Mouse (Mus musculus) liver, embryonic 14.5 days (tissue): Measurements from ENCODE around the gene Dpf3. TPM values are rescaled to one million over a fixed set of nuclear protein-coding genes. Genes with fewer than 3 reads are reported as not detected.

Experiments
- ATAC-seq: fragments of 200-750 bp; cut with Nextera tagmentation; 2 replicates; pipeline ENCODE4 v1.8.0; 2017; ENCODE audit warnings: moderate number of reproducible peaks, mild to moderate bottlenecking, moderate library complexity; ENCODE audit not compliant: insufficient read depth
- DNase-seq, 3 experiments: peaks; one replicate each; pipeline ENCODE4 v3.0.0-alpha.2; 2012 to 2013; ENCODE audit warnings: low read depth in 3 of 3, low spot score in 3 of 3
- H3K27ac ChIP-seq: fragments of 300-500 bp; sonication (generic); 2 replicates; pipeline ENCODE4 v1.5.1; 2014; ENCODE audit warnings: moderate library complexity, mild to moderate bottlenecking, control low read depth, inconsistent platforms
- H3K27me3 ChIP-seq: fragments of 300-500 bp; sonication (generic); 2 replicates; pipeline ENCODE4 v1.6.1; 2014; ENCODE audit warnings: mild to moderate bottlenecking, low read length, moderate library complexity; ENCODE audit not compliant: control insufficient read depth, insufficient read depth
- H3K36me3 ChIP-seq: fragments of 300-500 bp; sonication (generic); replicated peaks from 2 replicates; pipeline ENCODE4 v1.6.1; 2014; ENCODE audit warnings: low read depth; ENCODE audit not compliant: control insufficient read depth, insufficient read depth
- H3K4me1 ChIP-seq, 2 experiments: fragments of 200-500 bp in 1 of 2; fragments of 300-500 bp in 1 of 2; sonication (generic) in 1 of 2; replicated peaks; 2 replicates each; pipeline ENCODE4 v1.6.1; 2012 to 2014; ENCODE audit warnings: antibody characterized with exemption in 1 of 2, inconsistent platforms in 1 of 2, low read length in 1 of 2; ENCODE audit not compliant: control insufficient read depth in 2 of 2, insufficient read depth in 2 of 2
- H3K4me2 ChIP-seq: fragments of 300-500 bp; sonication (generic); 2 replicates; pipeline ENCODE4 v1.6.1; 2014; ENCODE audit warnings: low read depth, mild to moderate bottlenecking, control low read depth, moderate library complexity
- H3K4me3 ChIP-seq, 2 experiments: fragments of 200-500 bp in 1 of 2; fragments of 300-500 bp in 1 of 2; sonication (generic) in 1 of 2; 2 replicates each; pipeline ENCODE4 v1.5.1; 2012 to 2014; ENCODE audit warnings: low read depth in 2 of 2, low read length in 2 of 2, mild to moderate bottlenecking in 2 of 2, control low read depth in 1 of 2, inconsistent platforms in 1 of 2, moderate library complexity in 1 of 2; ENCODE audit not compliant: insufficient read depth in 1 of 2
- H3K9ac ChIP-seq: fragments of 300-500 bp; sonication (generic); replicated peaks from 2 replicates; pipeline ENCODE4 v1.6.1; 2014; ENCODE audit warnings: mild to moderate bottlenecking, control low read depth, moderate library complexity
- H3K9me3 ChIP-seq: fragments of 300-500 bp; sonication (generic); 2 replicates; pipeline ENCODE4 v1.6.1; 2016; ENCODE audit warnings: low read length, mixed read lengths; ENCODE audit not compliant: control insufficient read depth
- CTCF ChIP-seq: IDR thresholded peaks from 2 replicates; pipeline ENCODE4 v1.5.1; 2016; ENCODE audit warnings: antibody characterized with exemption, low read depth, control low read depth
- EP300 ChIP-seq: IDR thresholded peaks from 2 replicates; pipeline ENCODE4 v1.6.1; 2016; ENCODE audit warnings: antibody characterized with exemption, low read depth
- WGBS: fragments of 180-500 bp; shearing (Covaris S2); extraction: QIAGEN DNeasy Blood & Tissue Kit; methylation state at CpG from one replicate; pipeline ENCODE4 v1.1.7; 2014; ENCODE audit not compliant: insufficient replicate concordance; 5-methylcytosine and 5-hydroxymethylcytosine counted together
- polyA plus RNA-seq, 2 experiments: library from polyadenylated mRNA; depleted of rRNA in 1 of 2; stranded (reverse) in 1 of 2; unstranded in 1 of 2; fragments of >200 nt; fragmentation: Nextera tagmentation in 1 of 2; extraction: Ambion mirVana in 1 of 2; gene quantifications; 2 replicates each; pipeline versions ENCODE4 v1.2.1 to v1.2.3; 2012 to 2014

Gene Dpf3
- polyA plus RNA-seq, 2 experiments = 3.7 to 4.8 TPM

DNA sequence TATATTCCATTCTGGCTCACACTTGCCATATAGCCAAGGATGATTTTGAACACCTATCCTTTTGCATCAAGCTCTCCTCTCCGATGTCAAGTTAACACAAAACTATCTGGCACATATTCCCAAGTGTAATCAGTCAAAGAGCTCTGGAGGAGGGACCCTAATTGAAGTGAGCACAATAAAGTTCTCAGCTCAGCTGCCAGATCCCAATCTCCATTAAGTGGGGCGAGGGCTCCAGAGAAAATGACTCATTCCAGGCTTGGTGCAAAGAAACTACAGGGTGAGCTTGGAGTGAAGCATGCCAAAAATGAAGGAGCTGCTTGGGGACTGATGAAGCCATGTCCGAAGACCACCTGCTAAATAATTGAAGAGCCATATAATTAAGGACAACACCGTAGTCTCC is 26.7 kb upstream of the Dpf3 start:
- H3K27ac ChIP-seq = no peak overlapping the region
- no peak for DNase-seq
- no peaks in the 10 kb centered on the region; the same call in 1 of the 2 replicates for H3K27me3 ChIP-seq
- no peaks in the 10 kb centered on the region for H3K9me3 ChIP-seq
- no peak overlapping the region for H3K9ac ChIP-seq
- H3K4me3 ChIP-seq = no peak overlapping the region
- no peak for TF ChIP-seq EP300
- TF ChIP-seq CTCF = no peak
- WGBS = 65% methylated on average over 4 of the region's 4 CpGs
- H3K36me3 ChIP-seq = no peaks in the 10 kb centered on the region
- H3K4me2 ChIP-seq = no peak overlapping the region
- H3K4me1 ChIP-seq = peaks cover 10 to 21% of the 10 kb centered on the region in 2 experiments; a peak in 3 of 4 replicates
- no peak for ATAC-seq

- Histone ChIP-seq H3K4me1 (peaks cover 10 to 21% of the 10 kb centered on the region in 2 experiments; a peak in 3 of 4 replicates), H3K36me3 (no peaks in the 10 kb centered on the region), H3K27ac (no peak overlapping the region), H3K4me3 (no peak overlapping the region), H3K9ac (no peak overlapping the region), H3K4me2 (no peak overlapping the region), H3K27me3 (no peaks in the 10 kb centered on the region; the same call in 1 of the 2 replicates), H3K9me3 (no peaks in the 10 kb centered on the region)
- ATAC-seq = no peak
- TF ChIP-seq CTCF (no peak), EP300 (no peak)
- WGBS = 32% methylated on average over 5 of the region's 5 CpGs
- no peak for DNase-seq
These were observed 25.7 kb upstream of the Dpf3 start for GRCm38 (mm10) chr12:83513185-83513584.

- WGBS = 29% methylated on average over 4 of the region's 4 CpGs
These were observed 25.3 kb upstream of the Dpf3 start for GRCm38 (mm10) chr12:83512783-83513182.

GRCm38 (mm10) chr12:83510586-83510985 is 23.1 kb upstream of the Dpf3 start:
- Histone ChIP-seq H3K9me3 (no peaks in the 10 kb centered on the region), H3K4me2 (no peak overlapping the region), H3K4me1 (peaks cover 0 to 7% of the 10 kb centered on the region in 2 experiments; a peak in 1 of 4 replicates), H3K27me3 (no peaks in the 10 kb centered on the region; the same call in 1 of the 2 replicates), H3K9ac (no peak overlapping the region), H3K36me3 (no peaks in the 10 kb centered on the region), H3K27ac (no peak overlapping the region), H3K4me3 (no peak overlapping the region)
- TF ChIP-seq EP300 (no peak), CTCF (no peak)
- 63% methylated on average over 5 of the region's 5 CpGs for WGBS
- DNase-seq (no peak), ATAC-seq (no peak)

More at GRCm38 (mm10) chr12:83512783-83513182, 25.3 kb upstream of the Dpf3 start:
- Histone ChIP-seq H3K27ac (no peak overlapping the region), H3K4me3 (no peak overlapping the region), H3K27me3 (no peaks in the 10 kb centered on the region; the same call in 1 of the 2 replicates), H3K4me2 (no peak overlapping the region), H3K4me1 (peaks cover 9 to 20% of the 10 kb centered on the region in 2 experiments; a peak in 3 of 4 replicates), H3K36me3 (no peaks in the 10 kb centered on the region), H3K9ac (no peak overlapping the region), H3K9me3 (no peaks in the 10 kb centered on the region)
- no peak for DNase-seq
- no peak for ATAC-seq
- TF ChIP-seq CTCF (no peak), EP300 (no peak)

- H3K9me3 ChIP-seq = no peaks in the 10 kb centered on the region
- TF ChIP-seq EP300 (no peak), CTCF (no peak)
- ATAC-seq (no peak), DNase-seq (no peak)
- no peak overlapping the region for H3K4me2 ChIP-seq
- H3K36me3 ChIP-seq = no peaks in the 10 kb centered on the region
- H3K27me3 ChIP-seq = no peaks in the 10 kb centered on the region
- H3K4me3 ChIP-seq = no peak overlapping the region
- 69% methylated on average over 10 of the region's 10 CpGs for WGBS
- H3K4me1 ChIP-seq = peaks cover 0 to 2% of the 10 kb centered on the region in 2 experiments; a peak in 1 of 4 replicates
- no peak overlapping the region for H3K9ac ChIP-seq
- H3K27ac ChIP-seq = no peak overlapping the region
These were observed 19.0 kb upstream of the Dpf3 start for GRCm38 (mm10) chr12:83506543-83506942.
